ENCODE assay signal across 8 mouse cellular contexts in genomic region chr7:45715090-45715708, GRCm38 (mm10). TPM values are rescaled to one million over a fixed set of nuclear protein-coding genes. Genes with fewer than 3 reads are reported as not detected.
DNase-seq lines count a peak whose midpoint lies in the region; ATAC-seq and TF ChIP-seq lines count a peak whose summit lies in the region.

Gene Rpl18, plus strand, starts transcription at chr7:45715457.

- TF ChIP-seq CTCF in layer of hippocampus, adult 2 months (conservative IDR thresholded peaks at IDR 0.05) = 0 out of 2 replicates have a peak, but pooled peaks have one; percentile 5
- no peak for TF ChIP-seq CTCF in lung, embryonic 14.5 days (IDR thresholded peaks at IDR 0.05; ENCODE audit: low read depth)
- no peak for TF ChIP-seq CTCF in olfactory bulb, adult 2 months (IDR thresholded peaks at IDR 0.05; ENCODE audit: insufficient read depth, low read depth, low read length)
- 0 out of 2 replicates have a peak, but pooled peaks have one; percentile 43 for TF ChIP-seq CTCF in thymus, adult 2 months (IDR thresholded peaks at IDR 0.05; ENCODE audit: borderline replicate concordance, control insufficient read depth, extremely low read depth, insufficient read depth, low read length, poor library complexity)

- TF ChIP-seq POLR2A in olfactory bulb, adult 2 months (IDR thresholded peaks at IDR 0.05; ENCODE audit: insufficient read depth, low read depth, low read length) = peak; percentile 51; the same call in 1 of the 2 replicates
- peak; percentile 78 for TF ChIP-seq POLR2A in thymus, adult 2 months (IDR thresholded peaks at IDR 0.05; ENCODE audit: control insufficient read depth, extremely low read depth, insufficient read depth, low read length, poor library complexity)

- peaks cover 44% of the 10 kb centered on the region for H3K36me3 ChIP-seq in forebrain, embryonic 15.5 days
- peaks cover 51% of the 10 kb centered on the region for H3K36me3 ChIP-seq in lung, embryonic 14.5 days (ENCODE audit: insufficient read depth)
- H3K36me3 ChIP-seq in thymus, adult 2 months (ENCODE audit: control insufficient read depth, insufficient read depth, low read length) = peaks cover 19% of the 10 kb centered on the region

- H3K4me3 ChIP-seq in forebrain, embryonic 15.5 days = peak within 1 kb of the TSS; percentile 81
- peak within 1 kb of the TSS; percentile 80 for H3K4me3 ChIP-seq in layer of hippocampus, adult 2 months
- H3K4me3 ChIP-seq in lung, embryonic 14.5 days (ENCODE audit: low read depth, low read length) = peak within 1 kb of the TSS; percentile 69
- H3K4me3 ChIP-seq in olfactory bulb, adult 2 months (ENCODE audit: insufficient read depth, low read depth, low read length) = peak within 1 kb of the TSS; percentile 72
- H3K4me3 ChIP-seq in thymus, adult 2 months (ENCODE audit: control insufficient read depth, insufficient read depth, low read length) = peak within 1 kb of the TSS; percentile 81

- peaks cover 49% of the 10 kb centered on the region for H3K4me1 ChIP-seq in forebrain, embryonic 15.5 days
- peaks cover 13% of the 10 kb centered on the region; the same call in 1 of the 2 replicates for H3K4me1 ChIP-seq in lung, embryonic 14.5 days (ENCODE audit: insufficient read depth)
- peaks cover 65% of the 10 kb centered on the region for H3K4me1 ChIP-seq in olfactory bulb, adult 2 months (ENCODE audit: control insufficient read depth, insufficient read depth, low read length)
- H3K4me1 ChIP-seq in thymus, adult 2 months (replicated peaks; ENCODE audit: control insufficient read depth, insufficient read depth, low read length) = peaks cover 37% of the 10 kb centered on the region

- H3K4me2 ChIP-seq in forebrain, embryonic 15.5 days (replicated peaks) = peak within 1 kb of the TSS; percentile 88
- peak within 1 kb of the TSS; percentile 92 for H3K4me2 ChIP-seq in lung, embryonic 14.5 days

- peak; percentile 98 for DNase-seq in ES-CJ7 (ENCODE audit: low read depth, low spot score)
- DNase-seq in cerebellum, adult 11 months = peak; percentile 97
- DNase-seq in heart, postnatal 25 days (ENCODE audit: low spot score) = peak; percentile 98
- DNase-seq in layer of hippocampus, adult 2 months (ENCODE audit: low spot score in 2 of 2) = peak; percentile 98 to 99
- peak; percentile 99 for DNase-seq in lung, embryonic 14.5 days
- peak; percentile 96 for DNase-seq in thymus, adult 2 months

- H3K27ac ChIP-seq in forebrain, embryonic 15.5 days (replicated peaks) = peak within 1 kb of the TSS; percentile 71
- peak within 1 kb of the TSS; percentile 88 for H3K27ac ChIP-seq in layer of hippocampus, adult 2 months
- H3K27ac ChIP-seq in lung, embryonic 14.5 days (ENCODE audit: low read depth) = peak within 1 kb of the TSS; percentile 78
- peak within 1 kb of the TSS; percentile 65 for H3K27ac ChIP-seq in olfactory bulb, adult 2 months (ENCODE audit: insufficient read depth, low read depth, low read length)
- H3K27ac ChIP-seq in thymus, adult 2 months (ENCODE audit: control insufficient read depth, insufficient read depth, low read length) = peak within 1 kb of the TSS; percentile 7; the same call in 1 of the 2 replicates

- H3K9me3 ChIP-seq in forebrain, embryonic 15.5 days = no peaks in the 10 kb centered on the region
- H3K9me3 ChIP-seq in lung, embryonic 14.5 days (ENCODE audit: low read depth, low read length) = no peaks in the 10 kb centered on the region

- ATAC-seq in forebrain, embryonic 15.5 days (replicated peaks) = peak; percentile 92
- ATAC-seq in lung, embryonic 14.5 days (ENCODE audit: insufficient read depth) = peak; percentile 92

- intact Hi-C loops in heart, postnatal 25 days (cut with DNase I) = loop anchor here (10.0 kb wide), 1 partner anchor 850 kb away; the partner anchor contains the start of gene Ptov1

- 7% methylated on average over 34 of the region's 34 CpGs for WGBS in forebrain, embryonic 15.5 days
- WGBS in lung, embryonic 14.5 days = 6% methylated on average over 34 of the region's 34 CpGs
- WGBS in olfactory bulb, adult 2 months = 8% methylated on average over 34 of the region's 34 CpGs
- 7% methylated on average over 34 of the region's 34 CpGs for WGBS in thymus, adult 2 months

- no peaks in the 10 kb centered on the region for H3K27me3 ChIP-seq in forebrain, embryonic 15.5 days
- no peaks in the 10 kb centered on the region for H3K27me3 ChIP-seq in lung, embryonic 14.5 days (ENCODE audit: insufficient read depth, low read length)
- no peaks in the 10 kb centered on the region for H3K27me3 ChIP-seq in thymus, adult 2 months (ENCODE audit: control insufficient read depth, insufficient read depth, low read length)

- H3K9ac ChIP-seq in forebrain, embryonic 15.5 days (replicated peaks) = peak within 1 kb of the TSS; percentile 80
- H3K9ac ChIP-seq in lung, embryonic 14.5 days = peak within 1 kb of the TSS; percentile 68

RNA-seq across cellular contexts. Expression of gene Rpl18, which starts in this region (rescaled TPM):
- 633 and 683 TPM in 2 replicates for polyA plus RNA-seq in forebrain, embryonic 15.5 days (2015; fragmentation: Nextera tagmentation; extraction: Ambion mirVana)
- total RNA-seq in heart, postnatal 25 days (2021) = 100 to 1,000 TPM; 507 to 553 TPM
- 100 to 1,000 TPM; 342 to 353 TPM for total RNA-seq in layer of hippocampus, adult 2 months (2021)
- polyA plus RNA-seq in lung, embryonic 14.5 days (2014; fragmentation: Nextera tagmentation; extraction: Ambion mirVana) = 1,245 and 1,303 TPM in 2 replicates
- polyA plus RNA-seq in olfactory bulb, adult 2 months (2012; ENCODE audit: insufficient read depth, insufficient read length, low replicate concordance, missing spikeins) = not detected in 2 replicates
- polyA plus RNA-seq in thymus, adult 2 months (2012; rRNA removed) = 2,384 and 2,707 TPM in 2 replicates

Comparison
In these comparisons a context has a peak if more than half of its experiments do, and no peak if none do; other contexts are left out.
1. Peak in every context shown above with its lines: DNase-seq, ATAC-seq, H3K4me3 ChIP-seq and H3K27ac ChIP-seq.
2. H3K27ac ChIP-seq: peak in every context shown above with its lines; median percentile 88 in layer of hippocampus, adult 2 months; 78 in lung, embryonic 14.5 days; 71 in forebrain, embryonic 15.5 days; 65 in olfactory bulb, adult 2 months; 7 in thymus, adult 2 months.
3. CTCF ChIP-seq: peak in layer of hippocampus, adult 2 months (single experiment) and thymus, adult 2 months (single experiment); none in lung, embryonic 14.5 days (single experiment) and olfactory bulb, adult 2 months (single experiment).